Mouse (Mus musculus): ENCODE measurements around the gene Bpifa2.

- TF ChIP-seq CTCF (IDR thresholded peaks at IDR 0.05; ENCODE audit: control insufficient read depth, insufficient read depth, insufficient replicate concordance, low read depth, low read length) (no peak), POLR2A (IDR thresholded peaks at IDR 0.05; ENCODE audit: control insufficient read depth, low read depth, low read length) (no peak)
These were observed 45.2 kb upstream of the Bpifa2 start for GRCm38 (mm10) chr2:153962821-153963331.

Measured in testis, adult 2 months (tissue).